Mouse (Mus musculus) embryonic facial prominence, embryonic 11.5 days (tissue): Measurements from ENCODE around the gene Mpv17l. TPM values are rescaled to one million over a fixed set of nuclear protein-coding genes. Genes with fewer than 3 reads are reported as not detected.

ENCODE experiments used
- ATAC-seq: fragments of 200-750 bp; cut with Nextera tagmentation; replicated peaks from 2 replicates; pipeline ENCODE4 v1.8.0; 2017; ENCODE audit warnings: low read depth; ENCODE audit not compliant: insufficient number of reproducible peaks, low FRiP score, low TSS enrichment
- DNase-seq: peaks from one replicate; pipeline ENCODE4 v3.0.0-alpha.2; 2015; ENCODE audit warnings: low spot score
- H3K27ac ChIP-seq: fragments of 300-500 bp; sonication (generic); replicated peaks from 2 replicates; pipeline ENCODE4 v1.5.1; 2014; ENCODE audit warnings: mild to moderate bottlenecking, low read depth, low read length, control low read depth
- H3K27me3 ChIP-seq: fragments of 300-500 bp; sonication (generic); 2 replicates; pipeline ENCODE4 v1.6.1; 2014; ENCODE audit warnings: mild to moderate bottlenecking, low read length, moderate library complexity, mixed read lengths; ENCODE audit not compliant: control insufficient read depth, insufficient read depth
- H3K36me3 ChIP-seq: fragments of 300-500 bp; sonication (generic); replicated peaks from 2 replicates; pipeline ENCODE4 v1.6.1; 2014; ENCODE audit warnings: low read depth, mild to moderate bottlenecking, low read length, moderate library complexity, mixed read lengths; ENCODE audit not compliant: control insufficient read depth, insufficient read depth
- H3K4me1 ChIP-seq: fragments of 300-500 bp; sonication (generic); 2 replicates; pipeline ENCODE4 v1.6.1; 2014; ENCODE audit warnings: low read length, mixed read lengths; ENCODE audit not compliant: control insufficient read depth, insufficient read depth
- H3K4me2 ChIP-seq: fragments of 300-500 bp; sonication (generic); 2 replicates; pipeline ENCODE4 v1.6.1; 2014; ENCODE audit warnings: low read depth, mild to moderate bottlenecking, control low read depth, low read length, moderate library complexity
- H3K4me3 ChIP-seq: fragments of 300-500 bp; sonication (generic); 2 replicates; pipeline ENCODE4 v1.5.1; 2014; ENCODE audit warnings: low read depth, low read length, control low read depth
- H3K9ac ChIP-seq: fragments of 300-500 bp; sonication (generic); replicated peaks from 2 replicates; pipeline ENCODE4 v1.6.1; 2014; ENCODE audit warnings: mild to moderate bottlenecking, control low read depth, low read length
- H3K9me3 ChIP-seq: fragments of 300-500 bp; sonication (generic); replicated peaks from 2 replicates; pipeline ENCODE4 v1.6.1; 2016; ENCODE audit warnings: mild to moderate bottlenecking, low read length, inconsistent platforms, mixed read lengths; ENCODE audit not compliant: control insufficient read depth
- WGBS: fragments of 180-500 bp; shearing (Covaris S2); extraction: QIAGEN DNeasy Blood & Tissue Kit; methylation state at CpG from one replicate; pipeline ENCODE4 v1.1.7; 2014; 5-methylcytosine and 5-hydroxymethylcytosine counted together
- polyA plus RNA-seq: library from polyadenylated mRNA; unstranded; fragments of >200 nt; fragmentation: Nextera tagmentation; extraction: Ambion mirVana; gene quantifications from 2 replicates; pipeline ENCODE4 v1.2.1, GENCODE M21; 2014

Mpv17l gene
- polyA plus RNA-seq, 1 experiment from 2014 or later: 2.8 TPM

DNA sequence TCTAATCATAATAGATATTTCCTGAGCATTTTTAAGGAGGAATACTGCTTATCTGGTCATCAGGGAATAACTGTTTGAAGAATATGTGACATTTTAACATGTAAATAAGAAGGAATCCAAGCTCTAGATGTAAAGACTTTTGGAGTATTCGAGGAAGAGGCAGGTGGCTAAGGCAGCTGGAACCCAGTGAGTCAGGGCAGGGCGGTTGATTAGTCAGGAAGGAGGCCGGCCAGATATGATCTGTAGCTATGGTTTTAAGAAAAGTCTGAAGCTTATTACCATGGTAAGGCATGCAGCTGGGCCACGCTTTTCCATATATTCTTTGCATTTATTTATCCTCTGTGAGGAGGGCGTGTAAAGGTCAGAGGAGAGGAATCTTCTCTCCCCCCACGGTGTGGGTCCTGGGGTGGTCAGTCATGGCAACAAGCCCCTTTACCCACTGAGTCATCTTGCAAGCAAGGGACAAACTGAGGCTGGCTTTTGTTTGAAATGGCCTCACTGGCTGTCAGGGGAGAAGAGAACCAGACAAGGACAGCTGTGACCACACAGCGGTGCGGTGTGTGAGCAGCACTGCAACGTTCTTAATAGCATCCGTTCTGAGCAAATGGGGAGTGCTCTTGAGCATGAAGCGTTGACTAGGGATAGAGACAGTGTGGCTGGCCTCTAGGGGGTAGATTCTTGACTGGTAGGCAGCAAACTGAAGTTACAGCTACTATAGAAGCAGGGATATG lies 89.7 kb downstream of the Mpv17l start:
- no peak for ATAC-seq
- no peak overlapping the region for H3K9ac ChIP-seq

DNA sequence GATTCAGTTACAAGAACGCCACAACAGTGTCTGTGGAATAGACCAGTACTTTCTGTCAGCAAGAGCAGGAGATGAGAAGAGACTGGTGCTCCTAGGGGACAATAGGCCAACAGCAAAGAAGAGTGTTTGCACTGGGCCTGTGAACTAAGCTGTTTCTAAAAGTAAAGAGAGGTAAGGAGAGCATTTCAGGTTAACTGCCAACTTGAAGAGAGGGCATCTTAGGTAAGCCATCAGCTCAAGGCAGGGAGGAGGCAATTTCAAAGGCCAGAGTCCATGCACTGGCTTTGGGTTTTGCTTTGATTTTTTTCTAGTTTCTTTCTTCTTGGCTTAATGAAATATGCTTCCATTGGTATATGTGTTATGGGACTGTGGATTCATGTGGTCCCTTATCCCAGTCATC lies 91.1 kb downstream of the Mpv17l start:
- no peak overlapping the region for H3K4me3 ChIP-seq
- H3K4me2 ChIP-seq: no peak overlapping the region
- H3K9ac ChIP-seq: no peak overlapping the region
- ATAC-seq (no peak), DNase-seq (no peak)
- no peaks in the 10 kb centered on the region for H3K36me3 ChIP-seq
- WGBS: 79% methylated on average over 1 of the region's 1 CpGs
- H3K27ac ChIP-seq: no peak overlapping the region
- H3K4me1 ChIP-seq: no peaks in the 10 kb centered on the region
- H3K9me3 ChIP-seq: no peaks in the 10 kb centered on the region
- no peaks in the 10 kb centered on the region for H3K27me3 ChIP-seq

More for the DNA sequence above, 89.7 kb downstream of the Mpv17l start:
- Histone ChIP-seq H3K4me2 (no peak overlapping the region), H3K9me3 (no peaks in the 10 kb centered on the region), H3K4me3 (no peak overlapping the region), H3K27ac (no peak overlapping the region), H3K4me1 (no peaks in the 10 kb centered on the region), H3K27me3 (no peaks in the 10 kb centered on the region), H3K36me3 (no peaks in the 10 kb centered on the region; the same call in 1 of the 2 replicates)
- no peak for DNase-seq
- 82% methylated on average over 11 of the region's 11 CpGs for WGBS

DNA sequence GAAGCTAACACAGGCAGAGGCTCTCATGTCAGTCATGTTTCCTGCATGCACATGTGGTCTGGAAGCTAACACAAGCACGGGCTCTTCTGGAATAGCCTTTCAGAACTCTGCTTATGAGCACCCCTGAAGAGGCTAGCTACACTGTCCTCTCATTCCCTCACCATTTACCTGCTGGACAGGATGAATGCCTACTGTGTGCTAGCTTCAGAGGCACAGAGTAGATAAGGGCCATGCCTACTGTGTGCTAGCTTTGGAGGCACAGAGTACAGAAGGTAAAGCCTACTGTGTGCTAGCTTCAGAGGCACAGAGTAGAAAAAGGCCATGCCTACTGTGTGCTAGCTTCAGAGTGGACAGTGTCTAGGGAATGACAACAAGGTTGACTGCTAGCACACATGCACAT lies 91.5 kb downstream of the Mpv17l start:
- WGBS: 89% methylated on average over 1 of the region's 1 CpGs
- Histone ChIP-seq H3K4me2 (no peak overlapping the region), H3K4me3 (no peak overlapping the region), H3K27ac (no peak overlapping the region), H3K9me3 (no peaks in the 10 kb centered on the region), H3K9ac (no peak overlapping the region), H3K36me3 (no peaks in the 10 kb centered on the region), H3K27me3 (no peaks in the 10 kb centered on the region), H3K4me1 (no peaks in the 10 kb centered on the region)
- ATAC-seq (no peak), DNase-seq (no peak)

Other genes starting within 250 kb of the Mpv17l start
- 42.4 and 45.8 TPM in 2 replicates for gene Parn, start 235.0 kb upstream of the Mpv17l start, polyA plus RNA-seq
- 38.6 and 40.3 TPM in 2 replicates for gene Bfar, start 231.3 kb upstream of the Mpv17l start, polyA plus RNA-seq
- 10.9 and 11.8 TPM in 2 replicates for gene 3110001I22Rik, start 231.2 kb upstream of the Mpv17l start, polyA plus RNA-seq
- gene Pla2g10, start 172.2 kb upstream of the Mpv17l start, polyA plus RNA-seq: not detected in 2 replicates
- 80.0 and 84.3 TPM in 2 replicates for gene Rrn3, start 122.5 kb upstream of the Mpv17l start, polyA plus RNA-seq
- 182 and 190 TPM in 2 replicates for gene Ntan1, start 84.3 kb upstream of the Mpv17l start, polyA plus RNA-seq
- 91.2 and 94.9 TPM in 2 replicates for gene Pdxdc1, start within 50 bp of the Mpv17l start, polyA plus RNA-seq
- 12.6 and 14.2 TPM in 2 replicates for gene 2900011O08Rik, start 83.4 kb downstream of the Mpv17l start, polyA plus RNA-seq
- 0.11 and 0.42 TPM in 2 replicates for gene Ifitm7, start 83.7 kb downstream of the Mpv17l start, polyA plus RNA-seq